ENCODE assay signal across 8 mouse cellular contexts in the genomic region with DNA sequence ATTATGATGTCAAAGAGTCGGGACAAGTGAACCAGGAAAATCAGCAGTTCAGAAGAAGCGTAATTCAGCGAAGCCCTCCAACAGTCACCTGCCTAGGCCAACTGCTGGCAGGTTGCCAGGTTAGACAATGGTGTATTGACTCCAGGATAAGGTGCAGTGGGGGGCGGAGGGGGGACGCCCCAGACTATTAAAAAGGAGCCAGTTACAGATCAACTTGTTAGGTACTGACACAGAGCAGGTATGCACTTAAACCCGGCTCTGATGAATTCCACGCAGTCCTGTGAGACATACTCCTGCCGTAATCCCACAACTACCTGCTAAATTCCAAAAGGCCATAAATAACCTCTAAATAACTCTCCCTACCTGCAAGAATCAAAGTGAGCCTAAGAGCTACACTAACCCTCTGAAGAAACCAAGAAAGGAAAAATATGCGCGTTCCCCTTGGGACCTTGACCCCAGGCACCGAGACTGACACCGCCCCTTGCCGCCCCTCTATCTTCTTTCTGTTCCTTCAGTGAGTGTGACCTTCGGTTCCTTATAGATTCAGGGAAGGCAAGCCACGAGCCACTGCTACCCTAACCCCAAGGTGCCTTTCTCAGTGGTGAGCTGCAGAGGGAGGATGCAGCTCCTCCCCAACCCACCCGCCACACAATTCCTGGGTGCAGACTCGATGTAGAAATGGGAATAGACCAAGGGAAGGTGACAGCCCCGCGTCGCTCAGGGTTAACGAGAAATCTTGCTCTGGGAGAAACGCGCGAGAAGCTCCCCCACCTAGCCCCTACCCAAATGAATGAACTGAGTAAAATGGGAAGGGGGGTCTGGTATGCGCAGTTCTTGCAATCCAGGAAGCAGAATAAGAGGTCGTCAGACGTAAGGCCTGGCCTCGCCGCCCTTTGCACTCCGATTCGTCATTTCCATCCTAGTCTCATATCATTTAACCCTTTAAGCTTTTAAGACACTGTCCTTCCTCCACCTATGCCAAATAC. TPM values are rescaled to one million over a fixed set of nuclear protein-coding genes. Genes with fewer than 3 reads are reported as not detected.
DNase-seq lines count a peak whose midpoint lies in the region; ATAC-seq and TF ChIP-seq lines count a peak whose summit lies in the region.

No protein-coding gene starts in this region.

- H3K27me3 ChIP-seq in limb, embryonic 14.5 days (ENCODE audit: control insufficient read depth, insufficient read depth, low read length): no peaks in the 10 kb centered on the region
- no peaks in the 10 kb centered on the region for H3K27me3 ChIP-seq in midbrain, embryonic 15.5 days (replicated peaks)

- peaks cover 7% of the 10 kb centered on the region for H3K4me1 ChIP-seq in limb, embryonic 14.5 days (ENCODE audit: control insufficient read depth, insufficient read depth, low read length)
- peaks cover 38% of the 10 kb centered on the region for H3K4me1 ChIP-seq in midbrain, embryonic 15.5 days

- peak overlapping the region; percentile 81 for H3K4me2 ChIP-seq in limb, embryonic 14.5 days (replicated peaks; ENCODE audit: low read depth, low read length, severe bottlenecking)
- peak overlapping the region; percentile 87 for H3K4me2 ChIP-seq in midbrain, embryonic 15.5 days

- 1% methylated on average over 31 of the region's 31 CpGs for WGBS in limb, embryonic 14.5 days
- 2% methylated on average over 31 of the region's 31 CpGs for WGBS in midbrain, embryonic 15.5 days

- peak overlapping the region; percentile 98 for H3K4me3 ChIP-seq in limb, embryonic 14.5 days (replicated peaks; ENCODE audit: low read length)
- H3K4me3 ChIP-seq in midbrain, embryonic 15.5 days: peak overlapping the region; percentile 58

- no peak for TF ChIP-seq POLR2A in limb, embryonic 14.5 days (IDR thresholded peaks at IDR 0.05; ENCODE audit: borderline replicate concordance, extremely low read depth, insufficient read depth, insufficient read length)

- DNase-seq in urinary bladder, adult 2 months (ENCODE audit: low spot score): peak; percentile 31
- no peak for DNase-seq in urinary bladder, postnatal 4 days (ENCODE audit: low spot score in 2 of 2)
- DNase-seq in embryo, embryonic 11 days: peak; percentile 49
- peak; percentile 19 to 29 for DNase-seq in gastrocnemius, postnatal 4 days (ENCODE audit: low spot score in 2 of 2)
- peak; percentile 64 for DNase-seq in kidney, adult 11 months
- peak; percentile 27 for DNase-seq in limb, embryonic 14.5 days (ENCODE audit: low spot score)
- DNase-seq in spleen, postnatal 4 days (ENCODE audit: low spot score in 2 of 2): peak; percentile 63 to 83

- H3K27ac ChIP-seq in limb, embryonic 14.5 days (replicated peaks; ENCODE audit: low read depth, low read length): peak overlapping the region; percentile 95
- H3K27ac ChIP-seq in midbrain, embryonic 15.5 days: peak overlapping the region; percentile 94

- no peaks in the 10 kb centered on the region for H3K9me3 ChIP-seq in limb, embryonic 14.5 days (ENCODE audit: control insufficient read depth, low read length)
- no peaks in the 10 kb centered on the region for H3K9me3 ChIP-seq in midbrain, embryonic 15.5 days

- H3K36me3 ChIP-seq in limb, embryonic 14.5 days (ENCODE audit: control insufficient read depth, insufficient read depth, low read length): no peaks in the 10 kb centered on the region
- H3K36me3 ChIP-seq in midbrain, embryonic 15.5 days (replicated peaks): no peaks in the 10 kb centered on the region

- ATAC-seq in limb, embryonic 14.5 days (ENCODE audit: low FRiP score, low read depth): no peak; the same call in 1 of the 2 replicates
- peak; percentile 34 for ATAC-seq in midbrain, embryonic 15.5 days (replicated peaks)

- H3K9ac ChIP-seq in limb, embryonic 14.5 days (ENCODE audit: low read depth, low read length, severe bottlenecking): peak overlapping the region; percentile 93
- H3K9ac ChIP-seq in midbrain, embryonic 15.5 days: peak overlapping the region; percentile 72

RNA-seq across cellular contexts. Expression of gene Cltc, which starts 0.9 kb away (rescaled TPM):
- 193 and 196 TPM in 2 replicates for polyA plus RNA-seq in urinary bladder, adult 2 months (2012; rRNA removed)
- total RNA-seq in gastrocnemius, postnatal 4 days (2021): 100 to 1,000 TPM; 185 to 196 TPM
- 116 and 120 TPM in 2 replicates for polyA plus RNA-seq in limb, embryonic 14.5 days (2012; rRNA removed)
- 156 and 162 TPM in 2 replicates for polyA plus RNA-seq in limb, embryonic 14.5 days (2014; fragmentation: Nextera tagmentation; extraction: Ambion mirVana)
- 152 and 166 TPM in 2 replicates for polyA plus RNA-seq in midbrain, embryonic 15.5 days (2015; fragmentation: Nextera tagmentation; extraction: Ambion mirVana)

RNA-seq across cellular contexts. Expression of gene Dhx40, which starts 51.1 kb away (rescaled TPM):
- polyA plus RNA-seq in urinary bladder, adult 2 months (2012; rRNA removed): 30.2 and 31.9 TPM in 2 replicates
- total RNA-seq in gastrocnemius, postnatal 4 days (2021): 10 to 100 TPM; 15.8 to 16.7 TPM
- 13.9 and 15.2 TPM in 2 replicates for polyA plus RNA-seq in limb, embryonic 14.5 days (2012; rRNA removed)
- 23.3 and 27.8 TPM in 2 replicates for polyA plus RNA-seq in limb, embryonic 14.5 days (2014; fragmentation: Nextera tagmentation; extraction: Ambion mirVana)
- 21.7 and 22.6 TPM in 2 replicates for polyA plus RNA-seq in midbrain, embryonic 15.5 days (2015; fragmentation: Nextera tagmentation; extraction: Ambion mirVana)

Comparison
In these comparisons a context has a peak if more than half of its experiments do, and no peak if none do; other contexts are left out.
1. DNase-seq: peak in urinary bladder, adult 2 months (single experiment), embryo, embryonic 11 days (single experiment), gastrocnemius, postnatal 4 days (2 of 2), kidney, adult 11 months (single experiment), limb, embryonic 14.5 days (single experiment) and spleen, postnatal 4 days (2 of 2); none in urinary bladder, postnatal 4 days (0 of 2).